Mouse (Mus musculus): Measurements from ENCODE around the gene Olfr643.

DNA sequence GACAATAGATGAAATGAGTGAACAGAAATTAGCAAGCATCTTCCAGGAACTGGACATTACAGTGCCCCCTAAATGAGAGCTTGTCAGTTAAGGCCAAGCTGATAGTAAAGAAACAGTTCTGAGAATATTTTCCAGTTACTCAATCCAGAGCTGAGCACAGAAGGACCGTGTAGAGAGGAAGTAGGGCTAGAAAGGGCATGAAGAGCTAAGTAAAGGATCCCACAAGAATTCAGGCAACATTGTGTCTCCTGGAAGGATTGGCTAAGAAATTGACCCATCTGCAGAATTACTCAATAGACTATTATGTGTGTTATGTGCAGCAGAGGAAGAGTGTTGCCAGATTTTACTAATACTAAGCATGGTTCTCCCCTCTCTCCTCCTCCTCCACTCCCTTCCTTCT lies 165.4 kb downstream of the Olfr643 start:
- TF ChIP-seq TAL1 (IDR thresholded peaks at IDR 0.05; ENCODE audit: low read length) (no peak), GATA1 (IDR thresholded peaks at IDR 0.05; ENCODE audit: low read length) (no peak)
